Mouse (Mus musculus) heart, embryonic 16.5 days (tissue): ENCODE data around the gene Tacr3. TPM values are rescaled to one million over a fixed set of nuclear protein-coding genes. Genes with fewer than 3 reads are reported as not detected.

Experiments
- ATAC-seq: fragments of 200-750 bp; cut with Nextera tagmentation; replicated peaks from 2 replicates; pipeline ENCODE4 v1.8.0; 2017; ENCODE audit warnings: moderate number of reproducible peaks; ENCODE audit not compliant: insufficient read depth, low FRiP score; ENCODE audit errors: extremely low read depth
- H3K27ac ChIP-seq: fragments of 300-500 bp; sonication (generic); 2 replicates; pipeline ENCODE4 v1.5.1; 2014; ENCODE audit warnings: mild to moderate bottlenecking, low read length, control low read depth, moderate library complexity
- H3K27me3 ChIP-seq: fragments of 300-500 bp; sonication (generic); 2 replicates; pipeline ENCODE4 v1.6.1; 2014; ENCODE audit warnings: low read length, mixed read lengths; ENCODE audit not compliant: control insufficient read depth, insufficient read depth
- H3K36me3 ChIP-seq: fragments of 300-500 bp; sonication (generic); 2 replicates; pipeline ENCODE4 v1.6.1; 2014; ENCODE audit not compliant: control insufficient read depth, insufficient read depth
- H3K4me1 ChIP-seq: fragments of 300-500 bp; sonication (generic); 2 replicates; pipeline ENCODE4 v1.6.1; 2014; ENCODE audit warnings: low read length, mixed read lengths; ENCODE audit not compliant: control insufficient read depth, insufficient read depth
- H3K4me2 ChIP-seq: fragments of 300-500 bp; sonication (generic); 2 replicates; pipeline ENCODE4 v1.6.1; 2014; ENCODE audit warnings: low read depth, mild to moderate bottlenecking, control low read depth, low read length
- H3K4me3 ChIP-seq: fragments of 300-500 bp; sonication (generic); 2 replicates; pipeline ENCODE4 v1.5.1; 2014; ENCODE audit warnings: mild to moderate bottlenecking, control low read depth, low read length
- H3K9ac ChIP-seq: fragments of 300-500 bp; sonication (generic); 2 replicates; pipeline ENCODE4 v1.6.1; 2014; ENCODE audit warnings: low read length, control low read depth
- H3K9me3 ChIP-seq: fragments of 300-500 bp; sonication (generic); replicated peaks from 2 replicates; pipeline ENCODE4 v1.6.1; 2016; ENCODE audit warnings: low read length; ENCODE audit not compliant: control insufficient read depth
- WGBS: fragments of 180-500 bp; shearing (Covaris S2); extraction: QIAGEN DNeasy Blood & Tissue Kit; methylation state at CpG from one replicate; pipeline ENCODE4 v1.1.7; 2014; 5-methylcytosine and 5-hydroxymethylcytosine counted together
- polyA plus RNA-seq: library from polyadenylated mRNA; unstranded; fragments of >200 nt; fragmentation: Nextera tagmentation; extraction: Ambion mirVana; gene quantifications from 2 replicates; pipeline ENCODE4 v1.2.1, GENCODE M21; 2015

Gene Tacr3
- 0.06 TPM in 1 of 2 replicates, not detected in the other for polyA plus RNA-seq

DNA sequence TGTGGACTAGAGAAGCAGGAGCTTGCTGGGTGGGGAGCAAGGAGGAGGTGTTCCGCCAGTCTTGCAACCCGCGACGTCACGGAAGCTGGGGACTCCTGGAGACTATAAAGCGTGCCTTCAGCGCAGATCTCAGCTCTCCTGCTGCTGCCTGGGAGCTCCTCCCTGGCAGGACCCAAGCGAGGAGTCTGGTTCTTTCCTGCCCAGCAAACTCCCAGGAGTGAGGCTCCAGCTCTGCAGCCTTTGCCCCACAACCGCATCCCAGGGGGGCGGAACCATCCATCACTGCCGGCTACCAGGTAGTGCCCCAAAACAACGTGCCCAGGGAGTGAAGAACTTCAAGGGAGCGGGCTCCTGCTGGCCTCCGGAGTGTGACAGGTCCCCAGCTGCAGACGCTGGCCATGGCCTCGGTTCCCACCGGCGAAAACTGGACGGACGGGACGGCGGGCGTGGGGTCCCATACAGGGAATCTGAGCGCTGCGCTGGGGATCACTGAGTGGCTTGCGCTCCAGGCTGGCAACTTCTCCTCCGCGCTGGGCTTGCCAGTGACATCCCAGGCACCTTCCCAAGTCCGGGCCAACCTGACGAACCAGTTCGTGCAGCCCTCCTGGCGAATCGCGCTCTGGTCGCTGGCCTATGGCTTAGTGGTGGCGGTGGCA is at the start of gene Tacr3:
Gene Tacr3 (plus strand): TSS at position 133 of the 656 bp plus-strand sequence.
- Histone ChIP-seq H3K27me3 (0 out of 2 replicates have a peak, but pooled peaks cover 7% of the 10 kb centered on the region), H3K36me3 (no peaks in the 10 kb centered on the region), H3K4me2 (peak within 1 kb of the TSS; percentile 63), H3K9ac (no peak within 1 kb of the TSS), H3K9me3 (no peaks in the 10 kb centered on the region), H3K27ac (no peak within 1 kb of the TSS), H3K4me1 (peaks cover 5% of the 10 kb centered on the region; the same call in 1 of the 2 replicates), H3K4me3 (peak within 1 kb of the TSS; percentile 44)
- WGBS, result 2% methylated on average over 36 of the region's 36 CpGs
- ATAC-seq, result no peak

DNA sequence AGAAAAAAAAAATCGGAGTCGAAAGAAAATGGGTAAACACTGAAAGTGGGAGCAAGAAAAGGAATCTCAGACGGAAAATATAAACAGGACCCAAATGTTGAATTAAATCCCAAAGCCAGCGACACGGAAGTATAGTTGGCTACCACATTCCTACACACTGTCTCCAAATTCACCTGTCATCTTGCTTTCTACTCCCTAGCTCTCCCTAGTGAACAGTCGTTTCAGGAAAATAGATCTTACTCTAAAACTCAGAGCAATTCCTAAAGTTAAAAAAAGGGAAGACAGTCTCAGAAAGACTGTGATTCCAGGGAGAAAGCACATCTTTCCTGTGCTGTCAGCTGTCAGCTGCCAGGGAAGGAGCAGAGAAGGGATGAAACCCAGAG is 324 bp upstream of the Tacr3 start:
- H3K36me3 ChIP-seq, result no peaks in the 10 kb centered on the region
- H3K9ac ChIP-seq, result no peak overlapping the region
- 0 out of 2 replicates have a peak, but pooled peaks cover 7% of the 10 kb centered on the region for H3K27me3 ChIP-seq
- ATAC-seq, result no peak
- H3K4me1 ChIP-seq, result peaks cover 5% of the 10 kb centered on the region; the same call in 1 of the 2 replicates
- H3K4me3 ChIP-seq, result peak overlapping the region; percentile 44
- H3K9me3 ChIP-seq, result no peaks in the 10 kb centered on the region
- H3K4me2 ChIP-seq, result peak overlapping the region; percentile 63
- no peak overlapping the region for H3K27ac ChIP-seq
- WGBS, result 48% methylated on average over 6 of the region's 6 CpGs

- Histone ChIP-seq H3K9me3 (no peaks in the 10 kb centered on the region), H3K27ac (no peak overlapping the region), H3K4me2 (peak overlapping the region; percentile 63), H3K36me3 (no peaks in the 10 kb centered on the region), H3K9ac (no peak overlapping the region), H3K4me1 (peaks cover 5% of the 10 kb centered on the region; the same call in 1 of the 2 replicates), H3K27me3 (0 out of 2 replicates have a peak, but pooled peaks cover 7% of the 10 kb centered on the region), H3K4me3 (peak overlapping the region; percentile 44)
- ATAC-seq, result no peak
- 9% methylated on average over 13 of the region's 13 CpGs for WGBS
Observed at GRCm38 (mm10) chr3:134829531-134829921, 719 bp downstream of the Tacr3 start.

DNA sequence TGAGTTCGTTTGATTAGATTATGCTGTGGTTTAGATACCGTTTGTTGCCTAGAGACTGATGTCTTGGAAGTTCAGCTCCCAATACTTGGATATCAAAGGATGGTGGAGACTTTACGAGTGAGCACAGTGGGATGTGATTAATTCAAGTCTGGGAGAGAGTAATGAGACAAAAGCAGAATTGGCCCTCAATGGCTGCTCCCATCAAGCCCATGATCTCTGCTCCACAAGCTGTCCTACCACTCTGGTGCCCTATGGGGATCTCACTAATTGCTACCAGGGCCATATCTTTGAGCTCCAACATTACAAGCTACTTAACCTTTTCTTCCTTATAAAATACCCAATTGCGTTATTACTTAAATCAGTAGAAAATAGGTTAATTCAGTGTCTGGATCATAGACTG is 22.5 kb downstream of the Tacr3 start:
- Histone ChIP-seq H3K9me3 (no peaks in the 10 kb centered on the region), H3K4me1 (no peaks in the 10 kb centered on the region), H3K4me3 (no peak overlapping the region), H3K4me2 (no peak overlapping the region), H3K27me3 (no peaks in the 10 kb centered on the region), H3K27ac (no peak overlapping the region), H3K9ac (no peak overlapping the region), H3K36me3 (no peaks in the 10 kb centered on the region)
- WGBS, result 64% methylated on average over 4 of the region's 4 CpGs
- no peak for ATAC-seq

- H3K27me3 ChIP-seq, result no peaks in the 10 kb centered on the region
- ATAC-seq, result no peak
- H3K4me3 ChIP-seq, result no peak overlapping the region
- no peak overlapping the region for H3K9ac ChIP-seq
- 56% methylated on average over 1 of the region's 1 CpGs for WGBS
- H3K4me2 ChIP-seq, result no peak overlapping the region
- H3K27ac ChIP-seq, result no peak overlapping the region
- no peaks in the 10 kb centered on the region for H3K4me1 ChIP-seq
- H3K9me3 ChIP-seq, result no peaks in the 10 kb centered on the region
- H3K36me3 ChIP-seq, result no peaks in the 10 kb centered on the region
Observed at GRCm38 (mm10) chr3:134877701-134878100, 48.9 kb downstream of the Tacr3 start.

DNA sequence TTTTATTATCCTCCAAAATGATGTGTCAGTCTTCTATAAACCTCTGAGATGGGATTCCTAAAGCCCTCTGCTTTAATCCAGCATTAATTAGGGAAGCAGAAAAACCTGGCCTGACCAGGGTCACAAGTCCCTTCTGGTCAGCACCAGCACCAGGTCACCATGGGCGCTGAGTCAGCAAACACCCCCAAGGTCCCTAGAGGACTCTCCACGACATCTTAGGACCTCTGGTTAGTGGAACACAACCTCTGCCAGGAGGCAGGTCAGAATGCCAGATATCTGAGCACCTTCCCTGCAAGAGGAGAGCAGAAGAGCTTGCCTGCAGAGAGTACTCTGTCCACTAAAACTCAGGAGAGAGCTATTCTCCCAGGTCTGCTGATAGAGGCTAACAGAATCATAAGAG is 67.0 kb downstream of the Tacr3 start:
- no peak overlapping the region for H3K27ac ChIP-seq
- H3K4me3 ChIP-seq, result no peak overlapping the region
- no peaks in the 10 kb centered on the region for H3K36me3 ChIP-seq
- H3K4me2 ChIP-seq, result no peak overlapping the region
- no peaks in the 10 kb centered on the region for H3K27me3 ChIP-seq
- no peaks in the 10 kb centered on the region for H3K9me3 ChIP-seq
- ATAC-seq, result no peak
- H3K9ac ChIP-seq, result no peak overlapping the region
- H3K4me1 ChIP-seq, result no peaks in the 10 kb centered on the region
- WGBS, result 60% methylated on average over 2 of the region's 2 CpGs

- no peaks in the 10 kb centered on the region for H3K27me3 ChIP-seq
- ATAC-seq, result no peak
- H3K4me3 ChIP-seq, result no peak overlapping the region
- whole genome bisulfite sequencing, result 67% methylated on average over 3 of the region's 3 CpGs
- H3K36me3 ChIP-seq, result no peaks in the 10 kb centered on the region
- no peaks in the 10 kb centered on the region for H3K4me1 ChIP-seq
- no peak overlapping the region for H3K4me2 ChIP-seq
- H3K9me3 ChIP-seq, result no peaks in the 10 kb centered on the region
- H3K27ac ChIP-seq, result no peak overlapping the region
- no peak overlapping the region for H3K9ac ChIP-seq
Observed at GRCm38 (mm10) chr3:134908890-134909289, 80.1 kb downstream of the Tacr3 start.

- H3K36me3 ChIP-seq, result no peaks in the 10 kb centered on the region
- H3K9ac ChIP-seq, result no peak overlapping the region
- no peaks in the 10 kb centered on the region for H3K9me3 ChIP-seq
- no peak overlapping the region for H3K4me2 ChIP-seq
- no peaks in the 10 kb centered on the region for H3K4me1 ChIP-seq
- H3K4me3 ChIP-seq, result no peak overlapping the region
- ATAC-seq, result no peak
- no peak overlapping the region for H3K27ac ChIP-seq
- 76% methylated on average over 1 of the region's 1 CpGs for WGBS
- H3K27me3 ChIP-seq, result no peaks in the 10 kb centered on the region
Observed at GRCm38 (mm10) chr3:134934703-134935102, 105.9 kb downstream of the Tacr3 start.

DNA sequence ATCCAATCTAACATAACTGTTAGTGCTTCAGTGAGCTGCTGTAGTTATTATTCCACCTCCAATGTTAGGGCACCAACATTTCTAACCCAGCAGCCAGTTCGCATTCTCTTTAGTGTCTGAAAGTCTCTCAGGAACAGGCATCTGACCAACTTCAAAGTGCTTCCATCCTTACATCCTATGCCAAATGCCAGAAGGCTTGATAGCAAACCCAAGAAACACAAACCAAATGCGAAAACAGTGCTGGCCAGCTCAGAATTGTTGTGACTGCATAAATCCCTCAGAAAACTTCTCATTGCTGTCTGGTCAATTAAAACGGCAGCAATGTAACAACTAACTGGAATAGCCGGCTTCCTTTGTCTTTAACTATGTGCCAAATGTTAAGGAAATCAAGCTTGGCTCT is 106.7 kb downstream of the Tacr3 start:
- Histone ChIP-seq H3K9ac (no peak overlapping the region), H3K27ac (no peak overlapping the region), H3K9me3 (no peaks in the 10 kb centered on the region), H3K4me1 (no peaks in the 10 kb centered on the region), H3K27me3 (no peaks in the 10 kb centered on the region), H3K36me3 (no peaks in the 10 kb centered on the region), H3K4me3 (no peak overlapping the region), H3K4me2 (no peak overlapping the region)
- no peak for ATAC-seq
- 69% methylated on average over 4 of the region's 4 CpGs for WGBS
